Mouse (Mus musculus) hindbrain, embryonic 11.5 days (tissue): ENCODE results near the gene Srpk2. TPM values are rescaled to one million over a fixed set of nuclear protein-coding genes. Genes with fewer than 3 reads are reported as not detected.

Source experiments
- ATAC-seq: fragments of 200-750 bp; cut with Nextera tagmentation; 2 replicates; pipeline ENCODE4 v1.8.0; 2017; ENCODE audit warnings: mild to moderate bottlenecking, moderate TSS enrichment, moderate library complexity; ENCODE audit not compliant: low FRiP score
- DNase-seq: peaks from one replicate; pipeline ENCODE4 v3.0.0-alpha.2; 2015; ENCODE audit warnings: low spot score
- H3K27ac ChIP-seq: fragments of 300-500 bp; sonication (generic); 2 replicates; pipeline ENCODE4 v1.5.1; 2014; ENCODE audit warnings: mild to moderate bottlenecking, low read depth, low read length
- H3K27me3 ChIP-seq: fragments of 300-500 bp; sonication (generic); 2 replicates; pipeline ENCODE4 v1.6.1; 2014; ENCODE audit warnings: mild to moderate bottlenecking, low read length, moderate library complexity, mixed read lengths; ENCODE audit not compliant: control insufficient read depth, insufficient read depth
- H3K36me3 ChIP-seq: fragments of 300-500 bp; sonication (generic); 2 replicates; pipeline ENCODE4 v1.6.1; 2014; ENCODE audit warnings: mild to moderate bottlenecking, low read length, moderate library complexity, mixed read lengths; ENCODE audit not compliant: control insufficient read depth, insufficient read depth
- H3K4me1 ChIP-seq: fragments of 300-500 bp; sonication (generic); replicated peaks from 2 replicates; pipeline ENCODE4 v1.6.1; 2014; ENCODE audit warnings: low read length, mixed read lengths; ENCODE audit not compliant: control insufficient read depth, insufficient read depth
- H3K4me2 ChIP-seq: fragments of 300-500 bp; sonication (generic); replicated peaks from 2 replicates; pipeline ENCODE4 v1.6.1; 2014; ENCODE audit warnings: mild to moderate bottlenecking, low read depth, low read length
- H3K4me3 ChIP-seq: fragments of 300-500 bp; sonication (generic); 2 replicates; pipeline ENCODE4 v1.5.1; 2014; ENCODE audit warnings: low read depth, low read length
- H3K9ac ChIP-seq: fragments of 300-500 bp; sonication (generic); 2 replicates; pipeline ENCODE4 v1.6.1; 2014; ENCODE audit warnings: low read depth, low read length
- H3K9me3 ChIP-seq: fragments of 300-500 bp; sonication (generic); 2 replicates; pipeline ENCODE4 v1.6.1; 2016; ENCODE audit warnings: low read length; ENCODE audit not compliant: control insufficient read depth
- WGBS: fragments of 180-500 bp; shearing (Covaris S2); extraction: QIAGEN DNeasy Blood & Tissue Kit; methylation state at CpG from one replicate; pipeline ENCODE4 v1.1.7; 2014; 5-methylcytosine and 5-hydroxymethylcytosine counted together
- polyA plus RNA-seq: library from polyadenylated mRNA; unstranded; fragments of >200 nt; fragmentation: Nextera tagmentation; extraction: Ambion mirVana; gene quantifications from 2 replicates; pipeline ENCODE4 v1.2.1, GENCODE M21; 2014

Gene Srpk2
- polyA plus RNA-seq, 1 experiment from 2014 or later: 69.0 TPM

DNA sequence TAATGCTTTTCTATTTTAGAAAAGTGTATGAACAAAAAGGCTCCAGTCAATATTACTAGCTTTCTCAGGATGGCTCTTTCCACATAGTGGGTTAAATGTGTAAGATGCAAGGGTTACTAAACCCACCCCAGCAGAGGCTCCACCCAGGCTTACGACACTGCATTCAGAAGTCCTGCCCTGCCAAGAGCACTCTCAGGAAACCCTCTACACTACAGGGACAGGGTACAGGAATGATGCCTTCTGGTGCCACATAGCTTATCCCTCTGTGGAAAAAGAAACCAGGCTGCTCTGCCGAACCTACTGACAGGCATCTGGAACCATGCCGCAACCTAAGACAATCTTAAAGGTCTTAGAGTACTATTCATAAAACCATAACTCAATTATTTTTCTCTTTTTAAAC lies 71.6 kb downstream of the Srpk2 start:
- DNase-seq: no peak
- 85% methylated on average over 3 of the region's 3 CpGs for WGBS
- H3K27ac ChIP-seq: no peak overlapping the region
- no peak overlapping the region for H3K4me3 ChIP-seq
- no peaks in the 10 kb centered on the region for H3K4me1 ChIP-seq
- ATAC-seq: no peak
- no peaks in the 10 kb centered on the region for H3K27me3 ChIP-seq
- no peak overlapping the region for H3K9ac ChIP-seq
- H3K9me3 ChIP-seq: no peaks in the 10 kb centered on the region
- H3K36me3 ChIP-seq: no peaks in the 10 kb centered on the region
- no peak overlapping the region for H3K4me2 ChIP-seq

DNA sequence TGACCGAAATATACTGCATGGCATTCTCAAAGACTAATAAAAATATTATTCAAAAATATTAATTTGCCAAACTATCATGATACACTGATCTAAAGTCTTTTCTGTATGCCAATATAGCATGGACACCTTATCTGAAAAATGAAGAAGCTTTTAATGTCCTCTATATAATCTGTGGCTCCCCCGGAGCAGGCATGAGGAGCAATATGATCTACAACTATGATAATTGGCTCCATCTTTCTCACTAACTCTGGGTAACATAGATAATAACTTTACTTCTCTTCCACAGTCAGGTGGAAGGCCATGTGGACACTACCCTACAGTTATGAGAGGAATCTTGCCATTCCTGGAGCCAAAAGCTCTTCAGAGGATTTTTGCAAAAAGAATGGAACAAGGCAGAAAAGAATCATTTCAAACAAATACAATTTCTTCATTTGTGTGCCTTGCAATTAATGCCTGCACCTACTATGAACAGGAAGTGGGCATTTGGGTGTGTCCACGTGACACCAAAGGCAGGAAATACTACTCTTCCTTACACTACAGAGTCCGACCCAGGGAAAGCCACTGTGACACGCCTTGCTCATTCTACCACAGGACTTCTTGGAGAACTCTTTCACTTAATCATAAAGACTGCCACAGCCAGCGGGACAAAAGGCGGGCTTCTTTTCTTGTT lies 80.2 kb downstream of the Srpk2 start:
- Histone ChIP-seq H3K9ac (no peak overlapping the region), H3K4me2 (no peak overlapping the region), H3K36me3 (no peaks in the 10 kb centered on the region), H3K4me1 (no peaks in the 10 kb centered on the region), H3K27me3 (no peaks in the 10 kb centered on the region), H3K9me3 (no peaks in the 10 kb centered on the region), H3K4me3 (no peak overlapping the region), H3K27ac (no peak overlapping the region)
- ATAC-seq (no peak), DNase-seq (no peak)
- 83% methylated on average over 7 of the region's 7 CpGs for WGBS

DNA sequence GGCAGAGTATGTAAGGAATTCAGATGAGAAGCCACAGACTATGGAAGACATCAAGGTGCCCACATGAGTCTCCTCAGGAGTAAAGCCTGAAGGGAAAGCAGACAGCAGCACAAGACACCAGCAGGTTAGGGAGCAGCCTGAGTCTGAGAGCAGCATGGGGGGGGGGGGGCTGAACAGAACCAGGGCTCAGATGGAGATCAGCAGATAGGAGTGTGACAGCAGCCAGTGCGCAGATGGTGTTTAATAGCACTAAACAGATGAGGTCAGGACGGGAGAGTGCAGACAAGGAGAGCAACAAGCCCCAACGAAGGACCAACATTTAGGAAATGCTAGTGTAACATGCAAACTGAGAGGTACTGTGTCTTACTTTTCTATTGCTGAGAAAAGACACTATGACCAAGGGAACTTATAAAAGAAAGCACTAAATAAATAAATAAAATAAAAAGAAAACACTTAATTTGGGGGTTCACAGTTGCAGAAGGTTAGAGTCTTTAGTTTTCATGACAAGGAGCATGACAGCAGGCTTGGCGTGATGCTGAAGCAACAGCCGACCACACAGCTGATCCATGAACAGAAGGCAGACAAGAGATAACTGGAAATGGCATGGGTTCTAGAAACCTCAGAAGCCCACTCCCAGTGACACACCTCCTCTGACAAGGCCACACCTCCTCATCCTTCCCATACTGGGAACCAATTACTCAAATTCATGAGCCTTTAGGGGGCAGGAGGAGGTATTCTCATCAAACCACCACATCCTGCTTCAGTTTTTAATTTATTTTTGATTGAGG lies 84.5 kb downstream of the Srpk2 start:
- Histone ChIP-seq H3K27me3 (no peaks in the 10 kb centered on the region), H3K4me2 (no peak overlapping the region), H3K4me3 (no peak overlapping the region), H3K4me1 (no peaks in the 10 kb centered on the region), H3K9ac (no peak overlapping the region), H3K27ac (no peak overlapping the region; the same call in 1 of the 2 replicates), H3K36me3 (no peaks in the 10 kb centered on the region), H3K9me3 (no peaks in the 10 kb centered on the region)
- DNase-seq (peak; percentile 19), ATAC-seq (peak; percentile 73; the same call in 1 of the 2 replicates)
- 76% methylated on average over 5 of the region's 5 CpGs for WGBS

DNA sequence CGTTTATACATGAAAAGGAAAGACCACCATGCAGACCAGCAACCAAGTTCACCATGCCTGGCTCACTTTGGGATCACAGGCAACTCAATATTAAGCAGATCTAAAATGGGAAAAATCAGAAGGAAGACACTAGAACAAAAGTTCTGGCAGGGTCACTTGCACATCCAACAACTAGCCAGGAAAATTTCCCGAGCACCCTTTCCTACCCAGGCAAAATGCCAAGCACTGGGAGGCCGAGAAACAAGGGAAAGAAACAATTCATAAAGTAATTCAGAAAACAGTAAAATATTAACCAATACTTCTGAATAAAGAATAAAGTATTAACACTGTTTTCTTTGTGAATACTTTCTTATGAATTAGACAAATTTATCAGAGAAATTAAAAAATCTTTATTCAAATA lies 85.2 kb downstream of the Srpk2 start:
- H3K4me1 ChIP-seq: no peaks in the 10 kb centered on the region
- H3K4me3 ChIP-seq: no peak overlapping the region
- H3K27me3 ChIP-seq: no peaks in the 10 kb centered on the region
- H3K27ac ChIP-seq: no peak overlapping the region
- no peak overlapping the region for H3K9ac ChIP-seq
- no peaks in the 10 kb centered on the region for H3K9me3 ChIP-seq
- no peaks in the 10 kb centered on the region for H3K36me3 ChIP-seq
- ATAC-seq (no peak), DNase-seq (no peak)
- WGBS: 86% methylated on average over 3 of the region's 3 CpGs
- H3K4me2 ChIP-seq: no peak overlapping the region

DNA sequence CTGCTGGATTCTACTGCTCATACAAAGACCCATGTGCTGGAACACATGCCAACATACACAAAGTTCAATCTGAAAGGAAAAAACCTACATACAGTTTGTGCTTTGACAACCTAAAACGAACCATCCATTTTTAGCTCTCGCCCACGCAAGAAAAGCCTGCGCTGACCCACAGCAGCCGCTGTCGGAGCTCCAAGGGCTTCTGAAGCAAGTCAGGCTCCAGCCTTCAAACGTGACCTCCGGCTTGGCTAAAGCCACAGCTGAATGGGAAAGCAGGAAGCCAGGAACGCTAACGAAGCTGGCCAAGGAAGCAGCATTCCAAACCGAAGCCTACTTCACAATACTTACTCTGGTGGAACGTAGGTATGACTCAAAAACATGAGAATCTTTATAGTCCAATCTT lies 85.9 kb downstream of the Srpk2 start:
- DNase-seq (no peak), ATAC-seq (no peak)
- no peaks in the 10 kb centered on the region for H3K27me3 ChIP-seq
- no peaks in the 10 kb centered on the region for H3K36me3 ChIP-seq
- 84% methylated on average over 12 of the region's 12 CpGs for WGBS
- H3K4me3 ChIP-seq: no peak overlapping the region
- no peak overlapping the region for H3K27ac ChIP-seq
- H3K4me1 ChIP-seq: no peaks in the 10 kb centered on the region
- no peak overlapping the region for H3K9ac ChIP-seq
- H3K4me2 ChIP-seq: no peak overlapping the region
- no peaks in the 10 kb centered on the region for H3K9me3 ChIP-seq

DNA sequence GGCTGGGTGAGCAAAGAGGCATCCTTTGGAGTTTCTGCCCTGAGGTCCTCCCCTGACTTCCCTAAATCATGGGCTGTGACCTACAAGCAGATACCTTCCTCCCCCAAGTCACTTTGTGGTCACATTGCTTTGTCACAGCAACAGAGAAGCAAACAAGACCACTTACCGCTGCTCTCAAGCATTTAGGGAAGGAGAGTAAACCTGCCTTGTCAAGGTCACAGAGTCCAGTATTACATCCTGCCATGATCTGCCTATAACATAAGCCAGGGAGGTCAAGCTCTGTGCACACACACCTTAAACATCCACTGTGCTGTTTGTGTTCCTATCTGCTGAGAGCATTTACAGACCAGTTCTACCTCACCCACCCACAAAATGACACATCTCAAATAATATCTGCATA lies 86.4 kb downstream of the Srpk2 start:
- H3K4me1 ChIP-seq: no peaks in the 10 kb centered on the region
- DNase-seq: no peak
- no peak for ATAC-seq
- H3K9me3 ChIP-seq: no peaks in the 10 kb centered on the region
- no peak overlapping the region for H3K4me2 ChIP-seq
- no peaks in the 10 kb centered on the region for H3K36me3 ChIP-seq
- no peak overlapping the region for H3K9ac ChIP-seq
- 70% methylated on average over 1 of the region's 1 CpGs for WGBS
- H3K27me3 ChIP-seq: no peaks in the 10 kb centered on the region
- H3K4me3 ChIP-seq: no peak overlapping the region
- no peak overlapping the region for H3K27ac ChIP-seq

DNA sequence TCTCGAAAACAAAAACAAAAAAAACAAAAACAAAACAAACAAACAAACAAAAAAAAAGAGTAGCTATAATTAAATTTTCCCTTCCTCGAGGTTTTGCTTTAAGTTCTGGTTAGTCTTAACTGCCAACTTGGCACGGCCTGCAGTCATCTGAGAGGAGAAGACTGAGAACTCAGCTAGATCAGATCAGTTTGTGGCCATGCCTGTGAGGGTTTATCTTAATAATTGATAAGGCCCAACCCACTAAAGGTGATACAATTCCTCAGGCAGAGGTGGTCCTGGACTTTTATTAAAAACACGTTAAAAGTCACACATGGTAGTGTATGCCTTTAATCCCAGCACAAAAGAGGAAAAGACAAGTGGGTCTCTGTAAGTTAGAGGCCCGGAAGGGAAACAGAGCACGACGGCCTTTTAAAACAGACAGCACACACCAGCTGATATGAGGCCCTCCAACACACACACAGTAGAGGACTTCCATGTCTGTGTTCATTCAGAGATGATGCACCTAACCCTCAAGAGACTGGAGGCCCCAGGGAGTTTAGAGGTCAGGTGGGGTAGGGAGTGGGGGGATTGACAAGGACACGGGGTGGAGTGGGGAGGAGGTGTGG lies 87.1 kb downstream of the Srpk2 start:
- Histone ChIP-seq H3K9ac (no peak overlapping the region), H3K4me1 (no peaks in the 10 kb centered on the region), H3K9me3 (no peaks in the 10 kb centered on the region), H3K36me3 (no peaks in the 10 kb centered on the region), H3K4me2 (no peak overlapping the region), H3K27me3 (no peaks in the 10 kb centered on the region), H3K4me3 (no peak overlapping the region), H3K27ac (no peak overlapping the region)
- DNase-seq: no peak
- no peak for ATAC-seq
- WGBS: 84% methylated on average over 8 of the region's 8 CpGs

DNA sequence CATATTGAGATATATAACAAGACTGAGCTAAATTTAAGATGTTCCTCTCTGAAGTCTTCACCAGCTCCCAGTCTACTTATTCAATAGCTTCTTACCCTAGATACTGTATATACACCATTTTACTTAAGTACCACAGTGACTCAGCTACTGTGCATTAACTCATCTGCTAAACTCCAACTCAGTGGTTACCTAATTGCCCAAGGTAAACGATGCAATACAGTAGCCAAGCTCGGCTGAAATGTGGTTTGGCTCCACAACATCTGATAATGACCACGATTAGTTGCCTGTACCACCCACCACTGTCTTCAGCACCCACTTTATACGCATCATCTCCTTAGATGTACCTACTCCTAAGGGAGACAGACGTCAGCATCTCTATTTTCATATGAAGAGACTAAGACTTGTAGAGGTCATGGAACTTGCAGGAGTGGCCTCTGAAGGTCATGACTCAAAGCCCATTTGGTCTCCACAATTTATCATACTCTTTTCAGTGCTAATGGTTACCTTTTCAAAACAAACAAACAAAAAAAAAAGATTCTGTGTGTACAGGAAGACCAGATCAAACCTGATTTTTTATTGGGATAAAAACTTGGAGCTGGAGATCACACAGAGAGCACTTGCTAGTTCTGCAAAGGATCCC lies 88.0 kb downstream of the Srpk2 start:
- no peak for DNase-seq
- H3K4me1 ChIP-seq: no peaks in the 10 kb centered on the region
- no peak overlapping the region for H3K9ac ChIP-seq
- H3K4me3 ChIP-seq: no peak overlapping the region
- no peaks in the 10 kb centered on the region for H3K36me3 ChIP-seq
- WGBS: 86% methylated on average over 5 of the region's 5 CpGs
- ATAC-seq: no peak
- no peaks in the 10 kb centered on the region for H3K9me3 ChIP-seq
- no peaks in the 10 kb centered on the region for H3K27me3 ChIP-seq
- H3K4me2 ChIP-seq: no peak overlapping the region
- H3K27ac ChIP-seq: no peak overlapping the region
